Mouse (Mus musculus): ENCODE data around the gene Cemip.

DNA sequence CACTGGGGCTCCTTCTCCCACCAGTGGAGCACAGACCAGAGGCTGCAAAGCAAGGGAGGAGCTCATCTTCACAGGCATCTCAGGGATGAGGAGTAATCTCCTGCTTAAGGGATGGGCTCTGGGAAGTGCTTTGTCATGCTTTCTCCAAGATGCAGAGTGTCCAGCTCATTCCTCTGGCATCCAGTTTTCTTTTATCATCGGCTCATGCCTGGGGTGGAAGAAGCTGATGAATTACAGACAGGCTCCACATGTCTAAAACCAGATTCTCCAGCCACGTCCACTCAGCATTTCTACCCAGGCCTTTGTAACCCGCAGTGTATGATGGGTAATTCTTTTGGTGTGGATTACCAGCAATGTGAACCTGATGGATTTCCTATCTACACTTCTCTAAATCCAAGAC lies 1.9 kb upstream of the Cemip start:
- no peak for TF ChIP-seq POLR2A (IDR thresholded peaks at IDR 0.05; ENCODE audit: borderline replicate concordance, extremely low read depth, insufficient read depth, insufficient read length, poor library complexity, severe bottlenecking)
- TF ChIP-seq CTCF (IDR thresholded peaks at IDR 0.05; ENCODE audit: borderline replicate concordance, extremely low read depth, insufficient read depth, insufficient read length) = no peak
